12 mouse cellular contexts compared by ENCODE assay signal in the genomic region with DNA sequence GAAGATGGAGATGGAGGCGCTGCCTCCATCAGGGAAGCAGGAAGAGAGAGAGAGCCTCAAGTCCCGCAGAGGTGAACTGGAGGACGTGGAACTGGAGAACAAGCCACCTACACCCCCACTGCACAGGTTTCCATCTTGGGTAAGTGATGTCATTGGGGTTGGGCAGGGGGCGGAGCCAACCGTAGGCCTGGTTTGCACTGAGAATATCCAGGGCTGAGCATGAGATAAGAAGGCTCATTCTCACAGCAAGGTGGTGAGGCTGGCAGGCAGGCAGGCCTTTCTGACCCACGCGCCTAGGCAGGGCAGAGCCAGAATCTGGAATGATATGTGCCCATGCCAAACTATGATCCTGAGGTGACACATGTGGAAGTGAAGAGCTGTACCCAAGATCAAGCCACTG. TPM values are rescaled to one million over a fixed set of nuclear protein-coding genes. Genes with fewer than 3 reads are reported as not detected.
DNase-seq lines count a peak whose midpoint lies in the region; ATAC-seq lines count a peak whose summit lies in the region.
"Had no signal": no experiment of that assay in that cellular context is flagged by ENCODE, and none has a peak within 500 bp of the region (broad histone marks: within the 10 kb centered on the region; RNA-seq: fewer than 3 reads in every experiment).

No protein-coding gene starts in this region.

- peak overlapping the region; percentile 79 for H3K27ac ChIP-seq in heart, embryonic 13.5 days (replicated peaks)
- H3K27ac ChIP-seq in liver, embryonic 15.5 days (replicated peaks): no peak overlapping the region
- H3K27ac ChIP-seq: gastrocnemius, adult 2 months had no signal

- no peak overlapping the region for H3K4me3 ChIP-seq in heart, embryonic 13.5 days
- H3K4me3 ChIP-seq in liver, embryonic 15.5 days (replicated peaks): no peak overlapping the region
- H3K4me3 ChIP-seq: gastrocnemius, adult 2 months had no signal

- peak; percentile 3 for DNase-seq in CD4-positive, CD25-positive, alpha-beta regulatory T cell, adult 2 months (ENCODE audit: low read depth, low spot score)
- DNase-seq in R1 (ENCODE audit: low read depth, low spot score): peak; percentile 72
- no peak for DNase-seq in spleen, postnatal 14 days (ENCODE audit: low spot score in 2 of 2)
- no peak for DNase-seq in urinary bladder, adult 2 months (ENCODE audit: low spot score)
- no peak for DNase-seq in urinary bladder, postnatal 4 days (ENCODE audit: low spot score in 2 of 2)
- DNase-seq: gastrocnemius, adult 2 months; kidney, adult 11 months; left cerebral cortex, postnatal 4 days; midbrain, embryonic 14.5 days had no signal

- peak overlapping the region; percentile 43 for H3K4me2 ChIP-seq in heart, embryonic 13.5 days
- H3K4me2 ChIP-seq in liver, embryonic 15.5 days: no peak overlapping the region

- no peak for ATAC-seq in CD4-positive, CD25-positive, alpha-beta regulatory T cell, adult 4 months
- ATAC-seq in heart, embryonic 13.5 days (ENCODE audit: extremely low read depth, insufficient number of reproducible peaks, low FRiP score, low TSS enrichment): peak; percentile 70; the same call in 1 of the 2 replicates
- ATAC-seq in liver, embryonic 15.5 days (ENCODE audit: insufficient read depth): peak; percentile 47; the same call in 1 of the 2 replicates

- peaks cover 48% of the 10 kb centered on the region for H3K4me1 ChIP-seq in heart, embryonic 13.5 days
- peaks cover 12% of the 10 kb centered on the region for H3K4me1 ChIP-seq in liver, embryonic 15.5 days (replicated peaks)

- H3K9me3 ChIP-seq in heart, embryonic 13.5 days: no peaks in the 10 kb centered on the region
- H3K9me3 ChIP-seq in liver, embryonic 15.5 days (replicated peaks): no peaks in the 10 kb centered on the region

- peaks cover 27% of the 10 kb centered on the region for H3K36me3 ChIP-seq in heart, embryonic 13.5 days
- H3K36me3 ChIP-seq in liver, embryonic 15.5 days (replicated peaks): no peaks in the 10 kb centered on the region

- 46% methylated on average over 7 of the region's 7 CpGs for WGBS in heart, embryonic 13.5 days
- WGBS in liver, embryonic 15.5 days (ENCODE audit: insufficient replicate concordance): 46% methylated on average over 7 of the region's 7 CpGs

- H3K27me3 ChIP-seq in heart, embryonic 13.5 days (replicated peaks): peaks cover 8% of the 10 kb centered on the region; the same call in 1 of the 2 replicates
- no peaks in the 10 kb centered on the region for H3K27me3 ChIP-seq in liver, embryonic 15.5 days

- H3K9ac ChIP-seq in heart, embryonic 13.5 days: peak overlapping the region; percentile 62; the same call in 1 of the 2 replicates
- no peak overlapping the region for H3K9ac ChIP-seq in liver, embryonic 15.5 days

RNA-seq across cellular contexts. Expression of gene Plekhh1, which starts 26.3 kb away (rescaled TPM):
- polyA plus RNA-seq in CD4-positive, CD25-positive, alpha-beta regulatory T cell, adult 4 months (2017; shearing (Covaris generic)): under 1 TPM in 1 of 2 experiments, not detected in 1; 0.12 TPM
- polyA plus RNA-seq in heart, embryonic 13.5 days (2015; fragmentation: Nextera tagmentation; extraction: Ambion mirVana): 2.3 and 2.7 TPM in 2 replicates
- polyA plus RNA-seq in liver, embryonic 15.5 days (2015; fragmentation: Nextera tagmentation; extraction: Ambion mirVana): 0.06 and 0.13 TPM in 2 replicates
- 20.9 and 22.1 TPM in 2 replicates for polyA plus RNA-seq in urinary bladder, adult 2 months (2012; rRNA removed)

RNA-seq across cellular contexts. Expression of gene Pigh, which starts 34.2 kb away (rescaled TPM):
- polyA plus RNA-seq in CD4-positive, CD25-positive, alpha-beta regulatory T cell, adult 4 months (2017; shearing (Covaris generic)): 10 to 100 TPM; 31.8 to 35.7 TPM
- 14.5 and 15.4 TPM in 2 replicates for polyA plus RNA-seq in heart, embryonic 13.5 days (2015; fragmentation: Nextera tagmentation; extraction: Ambion mirVana)
- 5.2 and 5.7 TPM in 2 replicates for polyA plus RNA-seq in liver, embryonic 15.5 days (2015; fragmentation: Nextera tagmentation; extraction: Ambion mirVana)
- polyA plus RNA-seq in urinary bladder, adult 2 months (2012; rRNA removed): 36.5 and 47.7 TPM in 2 replicates

RNA-seq across cellular contexts. Expression of gene Tmem229b, which starts 47.8 kb away (rescaled TPM):
- 10 to 100 TPM; 33.4 to 52.5 TPM for polyA plus RNA-seq in CD4-positive, CD25-positive, alpha-beta regulatory T cell, adult 4 months (2017; shearing (Covaris generic))
- polyA plus RNA-seq in heart, embryonic 13.5 days (2015; fragmentation: Nextera tagmentation; extraction: Ambion mirVana): 2.6 TPM in 2 replicates
- polyA plus RNA-seq in liver, embryonic 15.5 days (2015; fragmentation: Nextera tagmentation; extraction: Ambion mirVana): 3.4 and 3.5 TPM in 2 replicates
- polyA plus RNA-seq in urinary bladder, adult 2 months (2012; rRNA removed): 8.0 and 9.4 TPM in 2 replicates

Comparison
In these comparisons a context has a peak if more than half of its experiments do, and no peak if none do; other contexts are left out.
1. DNase-seq: peak in CD4-positive, CD25-positive, alpha-beta regulatory T cell, adult 2 months (single experiment) and R1 (single experiment); none in spleen, postnatal 14 days (0 of 2), urinary bladder, adult 2 months (single experiment) and urinary bladder, postnatal 4 days (0 of 2).